Mouse (Mus musculus): ENCODE data around the gene Dusp8. TPM values are rescaled to one million over a fixed set of nuclear protein-coding genes. Genes with fewer than 3 reads are reported as not detected.

The Dusp8 gene
- total RNA-seq, 2 experiments from 2014 or later: 32.5 to 43.4 TPM

- intact Hi-C loops (cut with DNase I): no loop called here
- DNase-seq: no peak
These were observed 8.5 kb downstream of the Dusp8 start for GRCm38 (mm10) chr7:142087069-142087652.

GRCm38 (mm10) chr7:142086159-142086905 is 9.3 kb downstream of the Dusp8 start:
- no peak for DNase-seq
- intact Hi-C loops (cut with DNase I): no loop called here

- intact Hi-C loops (cut with DNase I): no loop called here
These were observed 10.8 kb downstream of the Dusp8 start for GRCm38 (mm10) chr7:142084820-142085219.

GRCm38 (mm10) chr7:142084395-142084794 is 11.2 kb downstream of the Dusp8 start:
- no peak for DNase-seq
- intact Hi-C loops (cut with DNase I): no loop called here

More at GRCm38 (mm10) chr7:142084820-142085219, 10.8 kb downstream of the Dusp8 start:
- peak; percentile 73 to 76 for DNase-seq

GRCm38 (mm10) chr7:142083588-142084317 is 11.9 kb downstream of the Dusp8 start:
- intact Hi-C loops (cut with DNase I): no loop called here
- DNase-seq: peak; percentile 53 to 61

GRCm38 (mm10) chr7:142082607-142083006 is 13.0 kb downstream of the Dusp8 start:
- intact Hi-C loops (cut with DNase I): no loop called here
- DNase-seq: no peak

- DNase-seq: no peak
- intact Hi-C loops (cut with DNase I): no loop called here
These were observed 13.5 kb downstream of the Dusp8 start for GRCm38 (mm10) chr7:142082179-142082578.

GRCm38 (mm10) chr7:142081736-142082135 is 13.9 kb downstream of the Dusp8 start:
- no peak for DNase-seq
- intact Hi-C loops (cut with DNase I): loop anchor here (2.0 kb wide), 1 partner anchor 13 kb away; the partner anchor contains the start of gene Dusp8

- intact Hi-C loops (cut with DNase I): loop anchor here (2.0 kb wide), 1 partner anchor 14 kb away; the partner anchor contains the start of gene Dusp8
- no peak for DNase-seq
These were observed 14.8 kb downstream of the Dusp8 start for GRCm38 (mm10) chr7:142080876-142081275.

GRCm38 (mm10) chr7:142079365-142079764 is 16.3 kb downstream of the Dusp8 start:
- DNase-seq: no peak
- intact Hi-C loops (cut with DNase I): no loop called here

GRCm38 (mm10) chr7:142077138-142077537 is 18.5 kb downstream of the Dusp8 start:
- no peak for DNase-seq
- intact Hi-C loops (cut with DNase I): no loop called here

GRCm38 (mm10) chr7:142074146-142074886 is 21.3 kb downstream of the Dusp8 start:
- DNase-seq: no peak
- intact Hi-C loops (cut with DNase I): no loop called here

- intact Hi-C loops (cut with DNase I): loop anchor here (1.0 kb wide), 1 partner anchor 26 kb away; no protein-coding TSS in a partner anchor
These were observed 23.9 kb downstream of the Dusp8 start for GRCm38 (mm10) chr7:142071717-142072116.

GRCm38 (mm10) chr7:142071212-142071578 is 24.4 kb downstream of the Dusp8 start:
- DNase-seq: no peak
- intact Hi-C loops (cut with DNase I): loop anchor here (1.0 kb wide), 1 partner anchor 26 kb away; no protein-coding TSS in a partner anchor

More at GRCm38 (mm10) chr7:142071717-142072116, 23.9 kb downstream of the Dusp8 start:
- DNase-seq: no peak

- DNase-seq: peak; percentile 65
- intact Hi-C loops (cut with DNase I): loop anchor here (1.0 kb wide), 1 partner anchor 27 kb away; no protein-coding TSS in a partner anchor
These were observed 25.0 kb downstream of the Dusp8 start for GRCm38 (mm10) chr7:142070458-142071211.

GRCm38 (mm10) chr7:142068429-142068828 is 27.2 kb downstream of the Dusp8 start:
- intact Hi-C loops (cut with DNase I): no loop called here

GRCm38 (mm10) chr7:142060931-142061565 is 34.6 kb downstream of the Dusp8 start, which contains the start of gene Mob2:
TSS of gene Mob2 (minus strand) at chr7:142061065.
- intact Hi-C loops (cut with DNase I): loop anchor here (5.0 kb wide), 1 partner anchor 36 kb away; the partner anchor contains the start of gene Dusp8
- DNase-seq: peak; percentile 86 to 88

More at GRCm38 (mm10) chr7:142068429-142068828, 27.2 kb downstream of the Dusp8 start:
- no peak for DNase-seq

GRCm38 (mm10) chr7:142060185-142060930 is 35.3 kb downstream of the Dusp8 start:
- intact Hi-C loops (cut with DNase I): loop anchor here (5.0 kb wide), 1 partner anchor 37 kb away; the partner anchor contains the start of gene Dusp8
- peak in 1 of 2 experiments; percentile 31 for DNase-seq

Data from gastrocnemius, postnatal 36 days (tissue).